Mouse (Mus musculus) spleen, adult 18-20 months (tissue): Measurements from ENCODE around the gene Cpne2.

Experiments
- DNase-seq, 2 experiments: peaks; one replicate each; pipeline ENCODE4 v3.0.0; 2022; ENCODE audit warnings: mixed read lengths in 2 of 2

Gene Cpne2

GRCm38 (mm10) chr8:94537456-94537855 lies 4.7 kb downstream of the Cpne2 start:
- DNase-seq, result no peak

DNA sequence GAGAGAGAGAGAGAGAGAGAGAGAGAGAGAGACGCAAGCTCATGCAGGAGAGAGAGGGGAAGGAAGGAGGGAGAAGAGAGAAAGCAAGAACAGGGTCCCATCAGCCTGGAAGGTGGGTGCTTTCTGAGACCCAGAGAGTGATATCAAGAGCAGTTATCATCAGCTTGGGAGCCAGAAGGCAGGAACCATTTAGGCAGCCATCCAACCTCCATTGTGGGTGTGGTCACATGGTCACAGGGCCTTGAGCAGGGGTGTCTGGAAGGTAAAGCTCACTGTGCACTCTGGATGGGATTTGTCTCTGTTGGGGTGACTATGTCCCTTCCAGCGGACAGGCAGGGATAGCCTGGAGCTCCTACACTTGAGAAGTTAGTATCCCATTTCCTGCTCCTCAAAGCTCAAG lies 7.2 kb downstream of the Cpne2 start:
- DNase-seq, result no peak

DNA sequence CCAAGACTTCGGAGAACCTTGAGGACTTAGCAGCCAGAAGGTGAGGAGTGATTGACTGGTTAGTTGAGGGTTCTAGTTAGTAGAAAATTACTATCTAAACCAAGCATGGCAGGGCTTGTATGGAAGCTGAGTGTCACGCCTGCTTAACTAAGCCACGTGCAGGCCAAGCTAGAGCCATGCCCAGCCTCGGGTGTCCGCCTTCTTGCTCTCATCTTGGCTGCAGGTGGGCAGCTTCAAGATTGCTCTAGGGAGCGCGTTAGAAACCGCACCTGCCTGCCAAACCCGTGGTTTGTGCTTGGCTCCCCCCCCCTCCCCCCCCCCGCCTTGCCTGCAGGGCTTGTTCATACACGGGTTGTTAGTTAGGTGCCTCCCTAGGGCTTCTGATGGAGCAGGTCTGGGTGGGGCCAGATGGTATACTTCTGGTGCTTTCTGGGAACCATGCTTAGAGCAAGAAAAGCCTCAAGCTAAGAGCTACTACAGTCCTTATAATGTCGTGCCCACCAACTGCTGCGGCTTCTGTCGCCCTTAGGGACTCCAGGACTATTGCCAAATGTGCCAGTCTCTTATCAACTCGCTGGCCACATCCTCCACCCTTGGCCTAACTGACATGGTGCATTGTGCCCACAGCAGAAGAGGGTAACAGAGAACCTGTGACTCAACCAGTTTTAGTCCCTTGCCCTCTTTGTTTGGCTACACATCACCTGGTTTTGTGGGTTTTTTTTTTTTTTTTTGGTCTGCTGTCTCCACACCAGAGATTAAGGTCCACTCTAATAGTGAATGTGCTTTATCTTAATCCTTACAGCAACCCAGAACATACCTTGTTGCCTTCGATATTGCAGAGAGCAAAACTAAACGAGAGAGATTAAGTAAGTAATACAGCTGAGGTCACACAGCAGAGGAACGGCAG lies 8.4 kb downstream of the Cpne2 start:
- DNase-seq, result no peak

DNA sequence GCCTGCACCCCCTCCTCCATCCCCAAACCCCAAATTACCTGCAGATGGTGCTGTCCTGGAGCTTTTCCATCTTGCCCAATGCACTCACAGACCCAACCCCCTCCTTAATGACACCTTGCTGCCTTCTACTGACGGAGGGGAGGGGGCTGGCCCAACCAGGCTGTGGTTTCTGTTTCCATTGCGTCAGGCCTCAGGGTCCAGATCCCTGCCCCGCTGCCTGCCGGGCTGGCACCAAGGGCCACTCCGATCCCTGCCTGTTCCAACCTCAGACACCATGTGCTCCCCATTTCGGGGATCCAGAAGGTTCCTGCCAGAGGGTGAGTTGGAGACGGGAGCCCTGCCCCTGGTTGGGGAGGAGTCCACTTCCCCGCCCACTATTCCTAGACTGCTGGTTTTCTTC lies 11.2 kb downstream of the Cpne2 start:
- no peak for DNase-seq

- no peak for DNase-seq
Observed at GRCm38 (mm10) chr8:94549041-94549440, 16.3 kb downstream of the Cpne2 start.

GRCm38 (mm10) chr8:94549482-94549881 lies 16.7 kb downstream of the Cpne2 start:
- DNase-seq, result no peak

GRCm38 (mm10) chr8:94549998-94550397 lies 17.2 kb downstream of the Cpne2 start:
- no peak for DNase-seq

DNA sequence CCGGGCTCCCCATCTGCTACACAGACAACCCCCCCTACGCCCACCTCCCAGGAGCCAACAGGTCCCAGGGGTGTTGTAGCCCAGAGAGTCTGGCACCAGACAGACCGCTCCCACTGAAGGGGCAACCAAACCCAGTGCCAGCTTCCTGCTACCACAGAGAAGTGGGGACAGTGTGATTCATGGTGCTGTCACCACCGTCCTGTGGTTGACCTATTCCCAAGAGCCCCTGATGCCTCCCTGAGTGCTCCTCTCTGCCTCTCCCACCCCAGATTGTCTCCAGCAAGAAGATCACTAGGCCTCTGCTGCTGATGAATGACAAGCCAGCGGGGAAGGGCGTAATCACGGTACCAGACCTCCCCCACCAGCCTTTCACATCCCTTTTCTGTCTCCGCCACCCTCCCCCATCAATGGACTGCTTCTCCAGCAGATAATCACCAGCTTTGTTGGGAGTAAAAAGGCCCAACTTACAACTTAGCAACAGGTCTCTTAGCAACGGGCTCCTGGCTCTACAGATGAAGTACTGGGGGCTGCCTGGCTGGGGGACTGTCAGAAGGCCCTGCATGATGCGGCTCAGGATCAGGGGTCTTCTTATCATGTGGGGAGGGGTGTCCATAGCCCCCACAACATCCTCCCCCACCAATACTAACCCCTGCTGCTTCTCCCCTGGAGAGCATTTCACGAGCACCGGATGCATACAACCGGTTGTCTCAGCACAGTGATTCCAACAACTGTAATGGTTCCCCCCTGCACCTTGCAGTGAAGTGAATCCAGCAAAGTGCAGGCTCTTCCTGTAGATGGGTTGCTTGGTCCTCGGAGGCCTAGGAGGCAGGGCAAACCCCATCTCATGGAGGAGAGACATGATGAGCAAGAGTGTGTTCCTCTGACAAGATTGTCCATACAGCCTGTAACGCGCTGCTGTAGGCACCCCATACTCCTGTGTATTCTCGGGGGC lies 19.0 kb downstream of the Cpne2 start:
- DNase-seq, result peak in 1 of 2 experiments; percentile 16

DNA sequence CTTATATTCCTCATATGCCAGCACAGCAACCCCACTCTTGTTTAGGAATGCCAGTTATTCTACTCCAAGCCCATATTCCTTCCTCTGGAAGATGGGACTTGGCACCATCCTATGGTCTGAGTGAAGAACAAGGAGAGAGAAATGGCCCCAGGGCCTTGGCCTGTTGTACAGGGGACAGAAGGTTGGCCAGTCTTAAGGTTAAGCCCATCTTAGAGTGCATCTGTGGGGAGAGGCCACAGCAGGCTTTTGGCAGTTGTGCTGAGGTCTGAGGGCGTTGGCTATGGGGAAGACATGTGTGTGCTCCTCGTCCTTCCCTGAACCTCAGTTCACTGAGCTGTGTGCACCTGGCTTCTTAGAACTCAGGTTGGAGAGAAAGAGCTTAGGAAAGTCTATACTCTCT lies 19.9 kb downstream of the Cpne2 start:
- no peak for DNase-seq

- DNase-seq, result no peak
Observed at GRCm38 (mm10) chr8:94557281-94557680, 24.5 kb downstream of the Cpne2 start.

DNA sequence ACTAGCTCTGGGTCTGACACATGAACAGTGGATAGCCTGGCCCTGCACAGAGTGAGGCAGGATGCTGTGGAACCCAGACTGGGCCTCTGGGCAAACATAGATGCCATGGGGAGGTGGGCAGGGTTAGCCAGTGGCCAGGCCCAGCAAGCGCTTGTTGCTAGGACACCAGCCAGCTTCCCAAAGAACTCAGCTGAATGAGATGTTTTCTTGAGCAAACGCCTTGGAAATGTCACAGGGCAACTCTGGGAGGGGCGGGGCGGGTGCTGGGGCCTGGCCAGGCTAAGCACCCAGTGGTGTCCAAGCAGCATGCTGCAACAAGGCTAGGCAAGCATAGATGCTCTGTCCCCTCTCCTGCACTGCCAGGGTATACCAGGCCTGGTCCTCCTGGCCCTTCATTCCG lies 28.5 kb downstream of the Cpne2 start:
- DNase-seq, result no peak

DNA sequence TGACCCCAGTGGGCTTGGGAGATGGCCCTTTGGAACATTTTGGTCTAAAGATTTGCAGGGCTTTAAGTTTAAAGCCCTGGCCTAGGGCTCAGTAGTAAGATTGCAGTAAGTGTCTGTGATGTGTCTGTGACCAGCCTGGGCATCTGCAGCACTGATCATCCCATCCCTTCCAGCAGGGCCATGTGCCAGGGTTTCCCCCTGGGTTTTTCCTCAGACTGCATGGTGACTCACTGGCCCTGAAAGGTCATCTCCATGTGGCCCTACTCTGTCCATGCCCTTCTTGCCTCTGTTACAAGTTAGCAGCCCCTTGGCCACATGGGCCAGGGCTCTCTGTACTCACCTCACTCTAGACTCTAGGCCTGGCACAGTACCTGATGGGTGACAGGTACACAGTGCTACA lies 31.6 kb downstream of the Cpne2 start:
- DNase-seq, result no peak

DNA sequence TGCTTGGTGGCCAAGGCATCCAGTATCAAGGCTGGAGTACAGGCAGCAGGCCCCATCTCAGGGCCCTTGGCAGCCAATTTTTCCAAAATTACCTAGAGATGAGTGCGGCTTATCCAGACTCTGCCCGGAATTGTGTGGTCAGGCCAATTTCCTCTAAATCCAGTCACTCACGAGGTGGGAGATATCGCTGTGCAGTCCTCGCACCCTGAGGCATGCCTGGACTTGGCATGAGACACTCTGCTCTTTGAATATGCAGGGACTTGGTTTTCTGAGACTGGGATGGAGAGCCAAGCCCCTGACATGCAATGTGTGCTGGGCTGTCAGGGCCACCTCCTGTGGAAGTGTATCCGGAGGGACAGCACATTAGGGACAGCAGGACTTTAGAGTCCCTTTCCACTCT lies 33.2 kb downstream of the Cpne2 start:
- no peak for DNase-seq

DNA sequence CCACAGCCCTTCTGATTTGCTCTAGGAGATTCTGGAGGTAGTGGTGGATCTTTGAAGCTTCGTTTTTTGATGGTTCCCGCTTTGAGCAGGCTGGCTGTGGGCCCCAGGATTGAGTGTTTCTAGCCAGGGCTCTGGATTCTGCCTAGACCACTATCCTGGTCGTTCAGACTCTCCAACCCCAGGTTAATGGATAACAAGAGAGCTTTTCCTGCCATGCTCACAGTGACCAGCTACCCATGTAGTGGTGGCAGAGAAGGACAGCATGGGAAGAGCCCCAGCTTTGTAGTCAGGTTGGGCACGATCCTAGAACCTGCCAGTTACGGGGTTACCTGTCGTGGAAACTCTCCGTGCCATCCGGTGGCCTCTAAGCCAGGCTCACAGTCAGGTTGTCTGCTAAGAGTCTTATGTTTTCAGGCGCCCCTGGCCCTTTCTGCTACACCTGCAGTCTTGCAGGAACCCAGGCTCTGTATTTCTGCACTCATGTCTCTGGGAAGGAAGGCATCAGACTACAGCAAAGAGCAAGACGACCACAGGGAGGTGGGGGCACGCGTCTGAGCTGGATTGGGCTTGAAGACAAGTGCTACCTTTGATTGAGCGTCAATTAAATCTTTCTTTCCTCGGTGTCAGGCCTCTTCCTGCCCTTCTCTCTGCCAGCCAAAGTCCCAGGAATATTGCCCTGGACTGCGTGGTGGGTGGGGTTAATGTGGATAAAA lies 33.8 kb downstream of the Cpne2 start:
- DNase-seq, result no peak

GRCm38 (mm10) chr8:94567159-94567849 lies 34.5 kb downstream of the Cpne2 start:
- no peak for DNase-seq

- no peak for DNase-seq
Observed at GRCm38 (mm10) chr8:94568098-94568497, 35.3 kb downstream of the Cpne2 start.

- no peak for DNase-seq
Observed at GRCm38 (mm10) chr8:94569419-94569818, 36.6 kb downstream of the Cpne2 start.

DNA sequence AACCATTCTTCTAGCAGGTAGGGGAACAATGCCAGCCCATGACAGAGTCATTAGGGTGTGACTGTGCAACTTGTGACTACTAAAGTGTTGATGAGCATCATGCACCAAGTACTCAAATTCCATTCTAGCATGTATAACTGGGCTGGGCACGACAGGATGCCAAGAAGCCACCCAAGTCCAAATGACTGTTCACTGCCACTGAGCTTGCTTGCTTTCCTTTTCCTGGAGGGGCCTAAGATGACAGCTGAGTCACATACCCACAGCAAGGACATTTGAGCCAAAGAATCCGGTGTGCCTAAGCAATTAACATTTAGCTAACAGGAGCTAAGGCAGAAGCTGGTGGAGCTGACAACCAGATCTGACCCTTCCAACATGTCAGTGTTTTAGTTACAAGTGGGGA lies 39.1 kb downstream of the Cpne2 start:
- DNase-seq, result no peak

DNA sequence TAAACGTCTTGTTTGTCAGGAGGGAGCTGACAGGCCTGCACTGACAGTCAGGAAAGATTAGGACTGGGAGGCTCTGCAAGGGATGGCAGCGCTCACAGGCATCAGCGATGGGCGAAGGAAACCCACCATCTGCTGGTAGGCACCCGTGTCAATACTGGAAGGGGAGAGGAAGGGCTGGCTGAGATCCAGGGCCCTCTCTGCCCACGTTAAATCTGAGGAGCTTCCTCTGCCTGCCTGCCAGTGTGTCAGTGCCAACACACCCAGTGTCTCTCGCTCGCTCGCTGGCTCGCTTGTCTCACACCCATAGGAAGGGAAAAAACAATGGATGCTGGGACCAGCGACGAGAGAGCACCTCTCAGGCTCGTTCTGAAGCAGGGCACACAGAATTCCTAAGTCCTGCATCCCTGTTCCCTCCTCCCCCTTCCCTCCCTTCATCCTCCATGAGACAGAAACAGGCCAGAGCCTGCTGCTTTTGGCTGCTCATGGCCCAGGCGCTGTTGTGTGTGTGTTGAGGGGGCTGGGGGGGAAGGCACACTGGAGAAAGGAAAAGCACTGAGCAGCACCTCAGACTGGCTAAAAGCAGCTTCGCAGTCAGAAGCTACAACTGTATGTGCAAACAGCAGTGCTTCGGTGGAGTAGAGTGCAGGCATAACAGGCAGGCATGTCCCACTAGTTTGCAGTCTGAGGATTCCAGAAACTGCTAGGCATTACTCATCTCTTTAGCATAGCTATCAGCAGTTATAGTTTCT lies 41.5 kb downstream of the Cpne2 start:
- DNase-seq, result no peak

- DNase-seq, result no peak
Observed at GRCm38 (mm10) chr8:94575148-94575547, 42.4 kb downstream of the Cpne2 start.

GRCm38 (mm10) chr8:94581820-94582483 lies 49.2 kb downstream of the Cpne2 start:
- no peak for DNase-seq
